Mouse (Mus musculus) testis, postnatal 10 days (tissue): ENCODE data around the gene Dyrk2.

Source experiments
- DNase-seq: peaks from one replicate; pipeline ENCODE4 v3.0.0; 2021; ENCODE audit warnings: low spot score

The Dyrk2 gene

DNA sequence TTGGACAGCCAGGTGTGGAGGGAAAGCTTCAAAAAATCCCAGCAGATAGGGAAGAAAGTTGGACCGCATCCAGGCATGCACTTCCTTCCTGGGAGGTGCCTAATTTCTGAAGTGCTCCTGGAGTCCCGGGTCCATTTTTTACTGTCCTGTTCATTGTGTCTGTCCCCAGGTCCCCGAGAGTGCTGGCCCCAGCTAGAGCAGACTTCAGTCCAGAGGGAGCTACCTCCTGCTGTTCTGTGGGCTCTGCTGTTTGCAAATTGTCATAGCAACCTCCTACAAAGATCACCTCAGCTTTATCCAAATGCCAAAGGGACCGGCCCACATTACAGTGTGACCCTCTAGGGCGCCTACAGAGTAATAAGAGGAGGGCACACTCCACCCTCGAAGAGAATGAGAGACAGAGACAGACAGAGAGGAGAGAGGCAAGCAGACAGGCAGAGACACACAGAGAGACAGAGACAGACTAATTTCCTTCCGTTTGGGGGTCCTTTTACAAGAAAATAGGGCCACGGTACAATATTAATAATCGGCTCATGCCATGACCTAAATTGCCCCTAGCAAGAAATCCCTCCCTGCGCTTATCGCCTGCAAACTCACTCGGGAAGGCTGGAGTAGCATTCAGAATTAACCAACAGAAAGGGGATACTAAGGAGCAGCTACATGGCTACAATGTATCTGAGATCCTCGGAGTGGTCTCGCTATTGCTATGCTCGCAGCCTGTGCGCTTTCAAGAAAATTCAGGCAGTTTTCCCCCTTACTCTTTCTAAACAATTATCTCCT lies at the start of gene Dyrk2:
Gene Dyrk2 (minus strand): TSS at position 9 of the 780 bp plus-strand sequence.
- DNase-seq, result peak; percentile 69

DNA sequence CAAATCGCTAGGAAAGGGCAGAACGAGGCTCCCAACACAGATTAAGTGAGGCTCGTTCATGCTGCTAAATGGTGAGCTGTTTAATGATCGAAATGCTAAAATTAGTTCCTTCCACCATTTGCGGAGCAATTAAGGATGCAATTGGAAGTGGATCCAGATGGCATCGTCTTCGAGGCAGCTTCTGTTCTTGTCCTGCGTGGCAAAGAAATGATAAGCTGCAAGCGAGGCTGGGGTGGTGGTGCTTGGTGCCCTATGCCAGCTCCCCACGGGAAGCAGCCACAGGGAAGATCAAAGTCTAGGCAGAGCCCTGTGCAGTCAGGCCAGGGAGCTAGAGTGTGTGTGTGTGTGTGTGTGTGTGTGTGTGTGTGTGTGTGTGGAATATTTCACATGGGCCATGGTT lies 32.6 kb upstream of the Dyrk2 start:
- no peak for DNase-seq

DNA sequence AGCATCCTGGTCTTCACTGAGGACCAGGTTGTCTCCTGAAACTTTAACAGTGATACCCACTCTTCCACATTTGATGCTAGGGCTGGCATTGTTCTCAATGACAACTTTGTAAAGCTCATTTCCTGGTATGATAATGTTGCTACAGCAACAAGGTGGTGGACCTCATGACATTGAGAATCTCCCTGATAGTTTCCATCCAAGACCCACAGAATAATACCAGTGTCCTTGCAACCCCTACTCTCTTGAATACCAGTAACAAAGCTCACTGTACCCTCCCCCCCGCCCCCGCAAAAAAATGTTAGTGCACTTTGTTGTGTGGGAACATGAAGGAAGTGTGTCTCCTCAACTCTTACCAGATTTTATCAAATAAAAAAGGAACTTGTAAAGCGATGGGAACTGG lies 23.6 kb upstream of the Dyrk2 start:
- no peak for DNase-seq

DNA sequence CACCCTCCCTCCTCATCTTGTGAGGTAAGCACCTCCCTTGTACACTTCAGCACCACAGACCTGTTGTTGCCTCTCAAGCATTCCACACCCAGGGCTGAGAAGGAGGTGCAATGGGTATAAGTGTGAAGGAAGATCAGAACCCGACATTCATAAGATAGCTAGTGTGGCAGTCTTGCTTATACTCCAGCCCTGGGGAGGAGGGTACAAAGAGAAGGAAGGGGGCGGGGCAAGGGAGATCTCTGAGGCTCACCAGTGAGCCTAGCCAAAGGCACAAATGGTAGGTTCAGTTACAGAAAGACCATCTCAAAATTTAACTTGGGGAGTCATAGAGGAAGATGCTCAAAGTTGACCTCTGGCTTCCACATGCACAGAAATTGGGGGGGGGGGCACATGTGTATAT lies 14.1 kb upstream of the Dyrk2 start:
- DNase-seq, result no peak

DNA sequence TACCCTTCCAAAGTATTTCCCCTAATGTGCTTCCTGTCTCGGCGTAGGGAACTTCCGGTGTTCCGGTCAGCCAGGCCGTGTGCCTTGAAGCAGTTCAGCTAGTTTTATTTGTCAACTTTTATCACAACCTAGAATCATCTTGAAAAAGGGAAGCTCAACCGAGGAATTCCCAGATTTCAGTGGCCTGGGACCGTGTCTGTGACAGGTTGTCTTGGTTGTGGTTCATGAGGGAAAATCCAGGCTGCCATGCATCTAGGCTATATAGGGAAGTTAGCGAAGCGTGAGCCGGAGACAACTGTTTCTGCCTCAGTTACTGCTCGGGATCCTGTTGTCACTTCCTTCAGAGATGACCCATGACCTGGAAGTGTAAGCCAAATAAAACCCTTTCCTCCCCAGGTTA lies 13.3 kb upstream of the Dyrk2 start:
- DNase-seq, result no peak

DNA sequence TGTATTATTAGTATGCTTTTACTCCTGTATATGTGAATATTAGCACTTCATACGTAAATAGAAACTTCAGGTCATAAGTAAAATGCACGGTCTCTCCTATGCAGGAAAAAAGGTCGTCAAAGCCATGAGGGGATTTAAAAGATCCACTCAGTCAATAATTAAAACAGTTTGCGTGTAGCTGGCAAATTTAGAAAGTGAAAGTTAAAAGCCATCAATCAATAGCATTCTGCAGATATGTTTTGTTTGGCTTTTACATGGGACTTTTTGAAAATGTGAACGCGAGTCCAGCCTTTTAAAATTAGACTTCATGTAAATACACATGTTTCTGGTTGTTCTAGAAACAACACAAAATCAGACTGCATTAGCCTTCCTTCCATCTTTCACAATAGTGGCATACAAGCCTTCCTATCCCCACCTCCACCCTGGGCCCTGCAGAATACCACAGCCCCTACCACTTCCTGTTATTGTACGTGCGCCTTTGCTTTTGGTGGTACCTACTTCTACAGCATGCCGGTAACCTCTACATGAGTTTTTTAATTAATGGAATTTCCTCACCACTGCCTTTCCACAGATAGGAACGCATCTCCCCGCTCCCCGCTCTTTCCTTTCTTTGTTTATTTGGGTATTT lies 12.4 kb upstream of the Dyrk2 start:
- DNase-seq, result no peak

DNA sequence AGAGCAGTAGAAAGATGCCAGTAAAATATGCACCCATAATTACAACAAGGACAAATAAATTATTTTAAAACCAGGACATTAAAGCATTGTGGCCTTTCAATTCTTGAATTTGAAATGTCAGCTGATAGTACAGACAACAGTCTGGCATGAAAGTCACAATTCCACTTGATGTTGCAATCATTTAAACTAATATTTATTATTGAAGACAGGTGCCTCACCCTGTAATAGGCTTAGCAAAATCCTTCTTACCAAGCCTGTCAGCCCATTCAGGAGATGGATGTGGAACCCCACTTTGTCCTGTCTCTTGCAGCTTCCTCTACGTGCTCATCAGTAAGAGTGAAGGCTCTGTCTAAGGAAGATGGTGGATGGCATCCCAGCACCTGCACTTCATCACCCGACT lies 10.8 kb upstream of the Dyrk2 start:
- no peak for DNase-seq

DNA sequence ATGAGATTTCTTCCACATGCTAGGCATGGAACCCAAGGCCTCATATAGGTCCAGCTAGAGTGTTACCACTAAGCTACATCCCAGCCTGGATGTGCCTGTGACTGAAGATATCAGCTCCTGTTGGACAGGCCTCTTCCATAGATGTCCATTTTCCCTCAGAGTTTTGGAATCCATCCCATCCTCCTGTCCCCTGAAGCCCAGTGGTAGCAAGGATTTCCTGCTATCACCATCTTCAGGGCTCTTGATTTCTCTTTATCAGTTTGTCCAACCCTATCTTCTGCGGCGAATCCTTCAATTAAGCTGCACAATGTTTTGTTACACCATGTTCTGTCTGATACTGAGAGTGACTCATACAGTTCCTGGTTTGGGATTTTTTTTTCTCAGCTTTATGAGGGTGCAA lies 2.2 kb upstream of the Dyrk2 start:
- no peak for DNase-seq

DNA sequence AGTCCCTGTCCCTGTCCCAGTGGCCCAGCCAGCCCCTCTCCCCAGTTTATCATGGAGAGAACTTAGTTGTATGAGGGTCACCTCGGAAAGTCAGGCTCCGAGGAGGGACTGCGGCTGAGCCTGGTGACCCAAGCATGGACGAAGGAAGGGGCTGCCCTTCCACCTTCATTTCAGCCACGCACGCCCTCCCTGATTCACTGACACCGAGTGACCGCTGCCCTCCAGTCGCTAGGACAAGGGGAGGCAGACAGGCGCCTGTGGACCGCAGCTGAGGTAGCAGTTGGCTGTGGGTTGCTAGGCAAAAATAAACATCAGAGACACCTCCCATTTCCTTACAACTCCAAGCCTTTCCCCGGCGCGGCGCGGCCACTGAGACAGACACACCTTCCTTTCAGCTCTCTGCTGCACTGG lies 413 bp downstream of the Dyrk2 start:
- DNase-seq, result peak; percentile 69

DNA sequence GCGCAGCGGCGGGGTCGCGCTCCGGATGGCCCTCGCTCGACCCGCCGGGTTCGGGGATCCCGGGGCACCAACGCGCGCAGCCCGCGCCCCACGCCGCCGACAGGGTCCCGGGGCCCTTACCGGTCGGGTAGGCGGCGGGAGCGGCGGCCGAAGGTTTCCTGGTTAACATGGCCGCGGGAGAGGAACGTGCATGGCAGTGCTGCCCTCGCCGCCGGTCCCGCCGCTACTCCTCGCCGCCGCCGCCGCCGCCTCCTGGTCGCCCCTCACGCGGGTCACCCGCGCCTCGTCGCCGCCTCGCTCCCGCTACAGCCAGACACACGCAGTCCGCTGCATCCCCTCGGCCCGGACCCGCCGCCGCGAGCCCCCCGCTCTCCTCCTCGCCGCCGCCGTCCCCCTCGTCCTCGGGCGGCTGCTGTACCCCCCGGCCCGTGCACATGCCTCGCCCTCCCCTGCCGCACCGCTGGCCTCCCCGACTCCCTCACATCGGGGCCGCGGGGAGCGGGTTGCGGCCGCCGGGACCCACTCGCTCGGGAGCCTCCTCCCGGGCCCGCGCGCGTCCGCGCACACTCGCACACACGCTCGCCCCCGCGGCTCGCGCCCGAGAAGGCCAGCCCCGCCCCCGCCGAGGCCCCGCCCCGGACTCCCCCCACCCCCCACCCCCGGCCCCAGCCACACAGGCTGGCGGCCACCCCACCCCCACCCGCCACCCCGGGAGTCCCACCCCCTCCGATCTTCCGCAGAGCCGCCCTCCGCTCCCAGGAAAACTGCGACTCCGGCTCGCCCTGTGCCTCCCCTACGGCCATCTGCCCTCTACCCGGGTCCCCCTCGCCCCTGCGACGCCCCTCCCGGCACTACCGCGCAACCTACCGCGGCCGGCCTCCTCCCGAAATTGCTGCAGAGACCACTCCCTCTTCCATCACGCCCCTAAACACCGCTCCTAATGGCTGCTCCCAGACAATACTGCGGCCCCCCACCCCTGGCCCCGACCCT lies 1.1 kb downstream of the Dyrk2 start:
- peak; percentile 93 for DNase-seq

DNA sequence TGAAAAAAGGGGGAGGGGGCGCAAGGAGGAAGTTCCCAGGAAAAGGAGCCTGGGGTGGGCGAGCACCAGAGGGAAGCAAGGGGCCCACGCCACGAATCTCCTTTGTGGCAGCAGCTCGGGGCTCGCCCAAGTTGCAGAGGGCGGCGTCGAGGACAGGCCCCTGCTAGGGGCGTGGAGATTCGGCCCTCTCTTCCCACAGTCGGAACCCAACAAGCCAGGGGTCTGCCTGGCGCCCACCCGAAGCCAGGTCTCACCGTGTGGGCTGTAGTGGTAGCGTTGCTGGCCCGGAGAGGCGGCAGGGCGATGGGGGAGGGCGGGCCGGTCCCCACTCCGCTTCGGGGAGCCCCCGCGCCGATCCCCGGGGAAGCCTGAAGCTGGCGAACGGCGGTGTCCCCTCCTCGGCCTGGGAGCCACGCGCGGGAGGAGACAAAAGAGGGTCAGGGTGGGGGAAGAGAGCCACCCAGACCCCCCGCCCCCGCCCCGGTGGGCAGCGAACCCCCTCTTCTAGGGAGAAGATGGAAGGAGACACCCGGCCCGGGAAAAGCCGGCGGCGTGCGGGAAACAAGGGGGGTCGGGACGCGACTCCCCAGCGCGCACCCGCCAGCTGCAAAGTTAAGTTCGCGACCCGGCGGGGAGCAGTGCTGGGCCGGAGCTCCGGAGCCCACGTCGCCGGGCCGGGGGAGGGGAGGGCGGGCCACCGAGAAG lies 2.0 kb downstream of the Dyrk2 start:
- peak; percentile 66 for DNase-seq

DNA sequence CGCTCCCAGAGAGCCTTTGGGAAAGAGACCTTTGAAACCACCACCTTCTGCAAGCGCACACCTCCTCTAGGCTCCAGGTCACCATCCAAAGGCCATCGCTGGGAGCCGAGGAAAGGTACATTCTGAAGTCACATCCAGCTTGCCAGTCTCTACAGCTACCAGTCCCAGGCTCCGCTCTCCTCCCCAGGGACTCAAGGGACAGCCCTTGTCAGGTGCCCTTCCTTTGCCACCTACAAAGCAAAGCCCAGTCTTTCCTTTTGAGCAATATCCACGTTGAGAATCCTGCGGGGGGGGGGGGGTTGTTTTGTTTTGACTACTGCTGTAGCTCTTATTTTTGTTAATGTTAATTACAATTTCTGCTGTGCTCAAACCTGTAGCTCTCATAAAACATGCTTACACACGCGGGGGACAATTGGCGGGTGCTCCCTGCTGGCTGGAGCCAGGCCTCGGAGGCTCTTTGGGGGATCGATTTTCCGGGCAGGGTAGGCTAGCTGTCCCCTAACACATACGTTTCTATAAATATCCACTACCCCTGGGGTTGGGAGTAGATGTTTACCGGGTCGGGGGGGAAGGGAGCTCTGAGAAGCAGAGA lies 2.6 kb downstream of the Dyrk2 start:
- no peak for DNase-seq

DNA sequence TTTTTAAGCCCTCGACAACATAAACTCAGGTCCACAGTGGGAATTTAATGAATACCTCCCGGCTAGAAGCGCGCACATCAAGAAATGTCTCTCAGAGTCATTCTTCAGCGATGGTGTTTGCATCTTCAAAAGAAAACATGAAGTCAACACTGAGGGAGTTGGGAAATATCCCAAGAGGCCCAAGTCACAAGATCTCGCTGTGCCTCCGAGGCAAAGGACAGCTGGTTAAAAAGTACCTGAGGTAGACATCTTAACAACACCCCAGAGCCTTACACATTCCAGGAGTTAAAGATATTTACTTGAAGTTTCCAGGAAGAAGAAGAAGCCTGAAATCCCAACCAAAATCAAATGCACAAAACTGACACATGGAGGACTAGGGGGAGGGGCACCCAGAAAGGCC lies 5.0 kb downstream of the Dyrk2 start:
- no peak for DNase-seq

DNA sequence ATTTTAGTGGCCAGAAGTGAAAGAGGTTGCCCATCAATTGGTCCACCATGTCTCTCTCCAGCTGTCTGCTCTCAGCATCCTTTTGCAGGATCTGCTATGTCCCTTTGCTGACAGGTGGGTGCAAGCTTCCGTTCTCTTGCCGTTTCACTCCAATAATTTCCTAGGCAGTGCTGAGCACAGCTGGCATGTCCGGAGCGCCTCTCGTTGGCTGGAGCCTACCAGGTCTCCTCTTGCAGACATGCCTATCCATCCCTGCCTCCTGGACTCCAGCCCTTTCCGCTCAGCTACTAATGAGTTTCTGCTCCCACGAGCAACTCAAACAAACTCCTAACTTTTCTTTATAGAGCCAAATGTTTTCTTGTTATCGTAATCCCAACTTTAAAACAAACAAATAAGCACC lies 6.4 kb downstream of the Dyrk2 start:
- DNase-seq, result no peak

DNA sequence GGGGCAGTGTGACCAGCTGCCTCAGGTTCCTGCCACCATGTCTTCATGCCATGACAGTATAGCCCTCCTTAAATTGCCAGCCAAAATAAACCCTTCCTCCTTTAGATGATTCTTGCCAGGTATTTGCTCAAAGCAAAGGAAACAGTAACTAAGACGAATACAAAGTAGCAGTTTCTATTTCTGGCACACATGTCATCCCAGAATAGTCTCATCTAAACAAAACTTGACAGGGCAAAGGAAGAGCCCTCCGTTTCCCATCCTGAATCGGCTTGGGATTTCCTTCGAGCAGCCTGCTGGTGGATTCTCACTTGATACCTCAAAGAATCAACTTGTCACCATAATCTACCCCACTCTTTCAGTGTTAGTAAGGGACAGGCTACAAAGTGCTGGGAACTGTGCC lies 7.8 kb downstream of the Dyrk2 start:
- no peak for DNase-seq

DNA sequence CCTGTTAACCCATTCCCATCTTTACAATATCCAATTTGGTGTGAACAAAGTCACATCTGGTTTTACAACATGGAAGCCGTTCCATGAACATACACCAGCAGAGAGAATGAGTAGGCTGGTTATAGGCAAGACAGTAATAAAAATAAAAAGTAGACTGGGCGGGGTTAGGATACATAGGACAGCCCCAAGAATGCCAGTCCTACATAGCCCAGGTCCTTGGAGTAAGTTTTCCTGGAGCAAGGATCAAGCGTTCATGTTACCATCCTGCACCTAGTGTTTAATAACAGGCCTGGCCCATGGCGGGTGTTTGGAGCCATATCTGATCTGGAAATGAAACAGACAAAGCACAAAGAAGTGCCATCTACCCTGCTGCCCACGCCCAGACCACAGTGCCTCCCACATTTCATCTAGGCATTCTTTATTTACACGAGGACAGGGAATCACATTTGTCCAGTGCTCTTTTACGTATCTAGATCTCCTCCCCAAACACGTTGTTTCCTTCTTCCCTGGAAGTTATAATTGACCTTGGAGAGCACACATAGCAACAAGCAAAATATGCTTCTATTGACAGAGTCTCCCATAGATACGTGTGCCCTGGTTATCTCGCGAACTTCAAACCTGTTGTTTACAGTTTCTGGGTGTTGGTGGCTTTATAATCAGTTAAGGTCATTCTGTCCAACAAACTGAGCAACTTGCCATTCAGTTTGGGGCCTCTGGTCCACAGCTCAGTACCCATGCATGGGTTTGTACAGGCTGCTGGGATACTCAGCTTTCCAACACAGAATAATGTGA lies 8.6 kb downstream of the Dyrk2 start:
- no peak for DNase-seq

DNA sequence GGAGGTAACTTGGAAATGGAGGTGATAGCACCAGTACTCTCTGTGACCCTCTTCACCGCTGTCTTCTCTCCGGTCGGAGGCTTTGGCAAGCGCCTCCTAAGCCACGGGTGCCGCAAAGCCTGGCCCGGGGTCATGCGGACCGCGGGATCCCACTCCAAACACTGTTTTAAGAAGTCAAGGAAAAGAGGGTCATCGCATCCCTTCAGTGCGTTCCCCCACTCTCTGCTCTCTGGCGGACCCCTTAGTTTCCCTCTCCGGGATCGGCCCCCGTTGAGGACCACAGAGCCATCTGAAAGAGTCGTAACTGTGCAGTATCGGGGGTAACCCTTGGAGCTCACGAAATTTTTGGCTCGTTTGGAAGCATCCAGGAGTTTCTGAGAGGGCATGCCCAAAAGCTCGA lies 10.4 kb downstream of the Dyrk2 start:
- DNase-seq, result no peak

DNA sequence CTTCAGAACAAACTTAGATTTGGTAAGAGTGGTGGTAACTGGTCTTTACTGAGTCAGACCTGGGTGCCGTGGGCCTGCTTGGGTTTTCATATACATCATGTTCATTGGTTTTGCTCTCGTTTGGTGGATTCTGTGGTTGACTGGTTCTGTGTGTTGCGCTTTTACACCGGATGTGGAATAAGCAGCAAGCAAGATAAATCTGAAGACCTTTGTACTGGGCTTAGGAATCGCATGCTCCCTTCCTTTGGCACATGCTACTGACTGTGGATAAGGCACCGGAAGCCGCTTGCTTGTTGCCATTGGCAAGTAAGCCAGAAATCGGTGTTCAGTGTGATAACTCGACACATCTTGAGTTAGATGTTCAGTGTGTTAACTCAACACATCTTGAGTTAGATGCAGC lies 15.4 kb downstream of the Dyrk2 start:
- no peak for DNase-seq

DNA sequence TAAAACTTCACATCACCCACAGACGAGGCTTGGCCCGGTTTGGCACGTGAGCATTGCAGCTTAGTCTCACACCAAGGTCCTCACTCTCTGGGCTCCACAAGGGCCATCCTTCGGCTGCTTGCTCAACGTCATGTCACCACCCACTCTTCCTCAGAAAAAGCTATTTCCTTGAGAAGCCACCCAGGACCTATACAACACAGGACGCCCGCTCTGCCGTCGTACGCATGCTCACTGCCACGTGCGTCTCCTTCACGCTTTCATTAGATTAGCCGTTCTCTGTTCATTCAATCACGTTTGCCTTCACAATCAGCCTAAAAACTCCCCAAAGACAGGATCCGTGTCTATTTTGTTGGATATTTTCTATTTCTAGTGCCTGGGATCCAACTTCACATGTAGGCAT lies 17.5 kb downstream of the Dyrk2 start:
- DNase-seq, result no peak

DNA sequence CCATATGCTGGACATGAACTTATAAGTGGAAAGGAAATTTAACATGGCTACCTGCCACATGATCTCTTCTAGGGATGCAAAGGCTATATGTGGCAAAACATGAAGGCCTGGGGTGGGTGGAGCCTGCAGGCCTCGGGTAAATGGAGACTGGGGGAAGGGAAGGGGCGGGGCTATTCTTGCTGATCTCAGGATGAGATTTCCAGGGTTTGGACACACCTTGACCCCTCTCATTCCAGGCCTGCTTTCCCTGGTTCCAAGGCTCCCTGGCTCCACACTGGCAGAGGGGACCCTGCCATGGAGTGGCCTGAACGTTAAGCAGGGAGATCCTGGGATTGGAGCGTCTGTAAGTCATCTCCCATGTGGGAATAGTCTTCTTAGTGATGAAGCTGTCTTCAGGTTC lies 21.5 kb downstream of the Dyrk2 start:
- no peak for DNase-seq

DNA sequence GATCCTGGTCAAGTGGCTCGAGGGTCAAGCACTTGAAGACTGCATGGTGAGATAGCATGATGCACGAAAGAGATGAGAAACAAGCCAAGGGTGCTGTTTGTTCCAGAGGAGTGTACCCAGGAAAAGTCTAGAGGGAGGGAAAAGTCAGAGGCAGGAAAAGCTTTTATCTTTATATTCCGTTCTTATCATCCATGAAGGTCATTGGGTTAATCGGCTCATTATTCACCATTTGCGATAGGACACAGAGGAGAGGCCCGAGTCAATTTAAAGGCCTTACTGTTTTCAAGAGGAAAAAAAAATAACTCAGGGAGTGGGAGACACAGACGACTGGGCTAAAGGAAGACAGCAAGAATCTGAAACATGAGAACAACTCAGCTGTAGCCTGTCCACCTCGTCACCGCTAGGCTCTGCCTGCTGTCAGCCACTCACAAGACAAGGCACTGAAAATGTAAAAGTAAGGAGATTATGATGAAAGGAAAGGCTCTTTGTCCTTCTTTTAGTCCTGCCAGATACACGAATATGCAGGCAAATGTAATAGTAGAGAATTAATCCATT lies 22.9 kb downstream of the Dyrk2 start:
- no peak for DNase-seq
